Mouse (Mus musculus) liver, adult 2 months (tissue): ENCODE data around the gene Npb.

ENCODE experiments used
- CTCF ChIP-seq: fragments of 200-500 bp; IDR thresholded peaks from 2 replicates; pipeline ENCODE4 v1.5.1; 2011; ENCODE audit warnings: low read depth, low read length, control low read depth
- POLR2A ChIP-seq: fragments of 200-500 bp; IDR thresholded peaks from 2 replicates; pipeline ENCODE4 v1.6.1; 2011; ENCODE audit warnings: low read length, control low read depth; ENCODE audit not compliant: insufficient read depth; ENCODE audit errors: extremely low read depth

GRCm38 (mm10) chr11:120581490-120582267, 26.6 kb upstream of the Npb start, which contains the start of gene Arhgdia:
- TF ChIP-seq CTCF (peak; percentile 46), POLR2A (peak; percentile 84)
